In genomic region chr19:5553802-5554201, GRCm38 (mm10) we compare ENCODE assay signal across 20 mouse cellular contexts. TPM values are rescaled to one million over a fixed set of nuclear protein-coding genes. Genes with fewer than 3 reads are reported as not detected.
DNase-seq lines count a peak whose midpoint lies in the region; ATAC-seq lines count a peak whose summit lies in the region.
"Had no signal": no experiment of that assay in that cellular context is flagged by ENCODE, and none has a peak within 500 bp of the region (broad histone marks: within the 10 kb centered on the region; RNA-seq: fewer than 3 reads in every experiment).

No protein-coding gene starts in this region.

- 0 out of 2 replicates have a peak overlapping the region, but pooled peaks have one; percentile 31 for H3K9ac ChIP-seq in limb, embryonic 12.5 days (replicated peaks)
- H3K9ac ChIP-seq in intestine, embryonic 15.5 days: peak overlapping the region; percentile 20; the same call in 1 of the 2 replicates
- H3K9ac ChIP-seq in kidney, embryonic 16.5 days (replicated peaks; ENCODE audit: low read length): 0 out of 2 replicates have a peak overlapping the region, but pooled peaks have one; percentile 5
- peak overlapping the region; percentile 29; the same call in 1 of the 2 replicates for H3K9ac ChIP-seq in stomach, embryonic 16.5 days (ENCODE audit: low read length)
- H3K9ac ChIP-seq: forebrain, embryonic 13.5 days; hindbrain, embryonic 13.5 days had no signal

- 0 out of 2 replicates have a peak, but pooled peaks cover 6% of the 10 kb centered on the region for H3K4me1 ChIP-seq in limb, embryonic 12.5 days (replicated peaks)
- peaks cover under 1% of the 10 kb centered on the region; the same call in 1 of the 2 replicates for H3K4me1 ChIP-seq in limb, embryonic 10.5 days
- peaks cover 20% of the 10 kb centered on the region for H3K4me1 ChIP-seq in intestine, embryonic 15.5 days (replicated peaks)
- peaks cover 37% of the 10 kb centered on the region for H3K4me1 ChIP-seq in kidney, embryonic 16.5 days (ENCODE audit: insufficient read depth, low read length)
- peaks cover 14% of the 10 kb centered on the region; the same call in 1 of the 2 replicates for H3K4me1 ChIP-seq in stomach, embryonic 16.5 days (ENCODE audit: control insufficient read depth, insufficient read depth, low read length)
- H3K4me1 ChIP-seq: forebrain, embryonic 13.5 days; hindbrain, embryonic 13.5 days had no signal

- H3K36me3 ChIP-seq in limb, embryonic 12.5 days: no peaks in the 10 kb centered on the region
- no peaks in the 10 kb centered on the region for H3K36me3 ChIP-seq in limb, embryonic 10.5 days
- H3K36me3 ChIP-seq in intestine, embryonic 15.5 days: peaks cover 2% of the 10 kb centered on the region; the same call in 1 of the 2 replicates
- H3K36me3 ChIP-seq in kidney, embryonic 16.5 days (ENCODE audit: insufficient read depth, low read length): peaks cover 21% of the 10 kb centered on the region
- no peaks in the 10 kb centered on the region for H3K36me3 ChIP-seq in stomach, embryonic 16.5 days (ENCODE audit: control insufficient read depth, insufficient read depth, low read length)
- H3K36me3 ChIP-seq: hindbrain, embryonic 13.5 days; midbrain, embryonic 10.5 days had no signal

- H3K4me3 ChIP-seq in limb, embryonic 12.5 days (replicated peaks): no peak overlapping the region
- no peak overlapping the region for H3K4me3 ChIP-seq in limb, embryonic 10.5 days
- H3K4me3 ChIP-seq in intestine, embryonic 15.5 days (replicated peaks): no peak overlapping the region
- no peak overlapping the region for H3K4me3 ChIP-seq in kidney, embryonic 16.5 days (ENCODE audit: low read length)
- no peak overlapping the region for H3K4me3 ChIP-seq in stomach, embryonic 16.5 days (replicated peaks; ENCODE audit: low read length)
- H3K4me3 ChIP-seq: erythroblast, embryonic 14.5 days; forebrain, embryonic 13.5 days; hindbrain, embryonic 13.5 days; layer of hippocampus, adult 2 months; midbrain, embryonic 10.5 days had no signal

- no peak for DNase-seq in limb, embryonic 10.5 days (ENCODE audit: low spot score)
- DNase-seq in spleen, adult 12 weeks (ENCODE audit: low spot score): no peak
- no peak for DNase-seq in right cerebral cortex, adult 18-20 months
- DNase-seq: cerebellum, adult 18-20 months; heart, postnatal 14 days; liver; thymus, postnatal 4 days had no signal

- H3K4me2 ChIP-seq in limb, embryonic 12.5 days: no peak overlapping the region
- peak overlapping the region; percentile 45 for H3K4me2 ChIP-seq in intestine, embryonic 15.5 days (replicated peaks)
- no peak overlapping the region for H3K4me2 ChIP-seq in kidney, embryonic 16.5 days (replicated peaks; ENCODE audit: low read depth, low read length)
- H3K4me2 ChIP-seq in stomach, embryonic 16.5 days (ENCODE audit: low read depth, low read length): peak overlapping the region; percentile 28; the same call in 1 of the 2 replicates
- H3K4me2 ChIP-seq: forebrain, embryonic 13.5 days; heart, embryonic 11.5 days; hindbrain, embryonic 13.5 days had no signal

- peaks cover 53% of the 10 kb centered on the region for H3K27me3 ChIP-seq in limb, embryonic 12.5 days
- peaks cover 63% of the 10 kb centered on the region for H3K27me3 ChIP-seq in limb, embryonic 10.5 days (ENCODE audit: low read depth, poor library complexity, severe bottlenecking)
- peaks cover 16% of the 10 kb centered on the region for H3K27me3 ChIP-seq in intestine, embryonic 15.5 days (replicated peaks)
- peaks cover 9% of the 10 kb centered on the region for H3K27me3 ChIP-seq in kidney, embryonic 16.5 days (ENCODE audit: insufficient read depth, low read length)
- peaks cover 10% of the 10 kb centered on the region for H3K27me3 ChIP-seq in stomach, embryonic 16.5 days (ENCODE audit: control insufficient read depth, insufficient read depth, low read length)

- WGBS in limb, embryonic 12.5 days: 43% methylated on average over 8 of the region's 8 CpGs
- 42% methylated on average over 8 of the region's 8 CpGs for WGBS in limb, embryonic 10.5 days
- WGBS in intestine, embryonic 15.5 days: 43% methylated on average over 8 of the region's 8 CpGs
- WGBS in kidney, embryonic 16.5 days: 46% methylated on average over 8 of the region's 8 CpGs
- 46% methylated on average over 8 of the region's 8 CpGs for WGBS in stomach, embryonic 16.5 days

- no peaks in the 10 kb centered on the region for H3K9me3 ChIP-seq in limb, embryonic 12.5 days
- no peaks in the 10 kb centered on the region for H3K9me3 ChIP-seq in limb, embryonic 10.5 days (replicated peaks)
- H3K9me3 ChIP-seq in intestine, embryonic 15.5 days: no peaks in the 10 kb centered on the region
- no peaks in the 10 kb centered on the region for H3K9me3 ChIP-seq in kidney, embryonic 16.5 days (ENCODE audit: low read length)
- no peaks in the 10 kb centered on the region for H3K9me3 ChIP-seq in stomach, embryonic 16.5 days (replicated peaks; ENCODE audit: control insufficient read depth, low read length)
- H3K9me3 ChIP-seq: forebrain, embryonic 13.5 days; hindbrain, embryonic 13.5 days; midbrain, embryonic 10.5 days had no signal

- H3K27ac ChIP-seq in limb, embryonic 12.5 days: no peak overlapping the region
- no peak overlapping the region for H3K27ac ChIP-seq in limb, embryonic 10.5 days
- H3K27ac ChIP-seq in intestine, embryonic 15.5 days: peak overlapping the region; percentile 64
- H3K27ac ChIP-seq in kidney, embryonic 16.5 days (ENCODE audit: low read length): no peak overlapping the region
- peak overlapping the region; percentile 48 for H3K27ac ChIP-seq in stomach, embryonic 16.5 days (ENCODE audit: low read length)
- H3K27ac ChIP-seq: forebrain, embryonic 13.5 days; hindbrain, embryonic 13.5 days; layer of hippocampus, adult 2 months; macrophage; midbrain, embryonic 10.5 days had no signal

- ATAC-seq in limb, embryonic 12.5 days (ENCODE audit: insufficient number of reproducible peaks, insufficient read depth, low FRiP score, low TSS enrichment, low read depth): no peak
- ATAC-seq in intestine, embryonic 15.5 days: peak; percentile 80
- no peak for ATAC-seq in kidney, embryonic 16.5 days (ENCODE audit: low FRiP score, low TSS enrichment)
- ATAC-seq in stomach, embryonic 16.5 days (ENCODE audit: insufficient read depth, low FRiP score): peak; percentile 18; the same call in 1 of the 2 replicates
- ATAC-seq: forebrain, embryonic 13.5 days; inflammation-experienced regulatory T-cells, adult 6 months had no signal

RNA-seq across cellular contexts. Expression of gene Ovol1, which starts 6.6 kb away (rescaled TPM):
- polyA plus RNA-seq in limb, embryonic 12.5 days (2016; fragmentation: Nextera tagmentation; extraction: Ambion mirVana): 1.2 TPM in 2 replicates
- polyA plus RNA-seq in limb, embryonic 10.5 days (2016; fragmentation: Nextera tagmentation; extraction: Ambion mirVana): 0.74 and 0.86 TPM in 2 replicates
- polyA plus RNA-seq in intestine, embryonic 15.5 days (2015; fragmentation: Nextera tagmentation; extraction: Ambion mirVana): 19.3 TPM in 2 replicates
- polyA plus RNA-seq in kidney, embryonic 16.5 days (2015; fragmentation: Nextera tagmentation; extraction: Ambion mirVana): 17.2 and 18.9 TPM in 2 replicates
- polyA plus RNA-seq in stomach, embryonic 16.5 days (2015; fragmentation: Nextera tagmentation; extraction: Ambion mirVana): 21.5 and 29.5 TPM in 2 replicates
- polyA plus RNA-seq: hindbrain, embryonic 13.5 days; inflammation-experienced regulatory T-cells, adult 6 months had no signal

RNA-seq across cellular contexts. Expression of gene Ap5b1, which starts 14.0 kb away (rescaled TPM):
- polyA plus RNA-seq in limb, embryonic 12.5 days (2016; fragmentation: Nextera tagmentation; extraction: Ambion mirVana): 1.8 TPM in 2 replicates
- polyA plus RNA-seq in limb, embryonic 10.5 days (2016; fragmentation: Nextera tagmentation; extraction: Ambion mirVana): 1.2 and 1.4 TPM in 2 replicates
- polyA plus RNA-seq in intestine, embryonic 15.5 days (2015; fragmentation: Nextera tagmentation; extraction: Ambion mirVana): 7.9 and 9.9 TPM in 2 replicates
- polyA plus RNA-seq in kidney, embryonic 16.5 days (2015; fragmentation: Nextera tagmentation; extraction: Ambion mirVana): 10.9 and 11.5 TPM in 2 replicates
- polyA plus RNA-seq in stomach, embryonic 16.5 days (2015; fragmentation: Nextera tagmentation; extraction: Ambion mirVana): 7.4 and 7.8 TPM in 2 replicates

RNA-seq across cellular contexts. Expression of gene Snx32, which starts 43.5 kb away (rescaled TPM):
- 9.3 and 10.1 TPM in 2 replicates for polyA plus RNA-seq in limb, embryonic 12.5 days (2016; fragmentation: Nextera tagmentation; extraction: Ambion mirVana)
- polyA plus RNA-seq in limb, embryonic 10.5 days (2016; fragmentation: Nextera tagmentation; extraction: Ambion mirVana): 4.1 and 7.0 TPM in 2 replicates
- polyA plus RNA-seq in intestine, embryonic 15.5 days (2015; fragmentation: Nextera tagmentation; extraction: Ambion mirVana): 7.2 and 8.0 TPM in 2 replicates
- polyA plus RNA-seq in kidney, embryonic 16.5 days (2015; fragmentation: Nextera tagmentation; extraction: Ambion mirVana): 9.9 and 10.6 TPM in 2 replicates
- polyA plus RNA-seq in stomach, embryonic 16.5 days (2015; fragmentation: Nextera tagmentation; extraction: Ambion mirVana): 9.5 and 10.8 TPM in 2 replicates

RNA-seq across cellular contexts. Expression of gene Rnaseh2c, which starts 47.9 kb away (rescaled TPM):
- 171 and 193 TPM in 2 replicates for polyA plus RNA-seq in limb, embryonic 12.5 days (2016; fragmentation: Nextera tagmentation; extraction: Ambion mirVana)
- 197 and 205 TPM in 2 replicates for polyA plus RNA-seq in limb, embryonic 10.5 days (2016; fragmentation: Nextera tagmentation; extraction: Ambion mirVana)
- 128 and 149 TPM in 2 replicates for polyA plus RNA-seq in intestine, embryonic 15.5 days (2015; fragmentation: Nextera tagmentation; extraction: Ambion mirVana)
- 133 and 146 TPM in 2 replicates for polyA plus RNA-seq in kidney, embryonic 16.5 days (2015; fragmentation: Nextera tagmentation; extraction: Ambion mirVana)
- polyA plus RNA-seq in stomach, embryonic 16.5 days (2015; fragmentation: Nextera tagmentation; extraction: Ambion mirVana): 109 and 125 TPM in 2 replicates

RNA-seq across cellular contexts. Expression of gene 1700020D05Rik, which starts 50.2 kb away (rescaled TPM):
- 0.20 and 0.42 TPM in 2 replicates for polyA plus RNA-seq in limb, embryonic 12.5 days (2016; fragmentation: Nextera tagmentation; extraction: Ambion mirVana)
- not detected in 2 replicates for polyA plus RNA-seq in limb, embryonic 10.5 days (2016; fragmentation: Nextera tagmentation; extraction: Ambion mirVana)
- polyA plus RNA-seq in intestine, embryonic 15.5 days (2015; fragmentation: Nextera tagmentation; extraction: Ambion mirVana): not detected in 2 replicates
- not detected in 2 replicates for polyA plus RNA-seq in kidney, embryonic 16.5 days (2015; fragmentation: Nextera tagmentation; extraction: Ambion mirVana)
- 0.13 TPM in 1 of 2 replicates, not detected in the other for polyA plus RNA-seq in stomach, embryonic 16.5 days (2015; fragmentation: Nextera tagmentation; extraction: Ambion mirVana)
- polyA plus RNA-seq: embryonic facial prominence, embryonic 11.5 days; heart, embryonic 11.5 days; hindbrain, embryonic 13.5 days; midbrain, embryonic 10.5 days had no signal

Comparison
In these comparisons a context has a peak if more than half of its experiments do, and no peak if none do; other contexts are left out.
1. ATAC-seq: peak in intestine, embryonic 15.5 days (single experiment) and stomach, embryonic 16.5 days (single experiment); none in limb, embryonic 12.5 days (single experiment) and kidney, embryonic 16.5 days (single experiment).
2. H3K27ac ChIP-seq: peak in intestine, embryonic 15.5 days (single experiment) and stomach, embryonic 16.5 days (single experiment); none in limb, embryonic 12.5 days (single experiment), limb, embryonic 10.5 days (single experiment) and kidney, embryonic 16.5 days (single experiment).
3. H3K4me2 ChIP-seq: peak in intestine, embryonic 15.5 days (single experiment) and stomach, embryonic 16.5 days (single experiment); none in limb, embryonic 12.5 days (single experiment) and kidney, embryonic 16.5 days (single experiment).
4. Peak in every context shown above with its lines, with median percentiles within 50 percentile points of each other: H3K9ac ChIP-seq.